Mouse (Mus musculus) thymus, adult 2 months (tissue): ENCODE measurements around the gene Cr1l. TPM values are rescaled to one million over a fixed set of nuclear protein-coding genes. Genes with fewer than 3 reads are reported as not detected.

Experiments used
- DNase-seq: peaks from one replicate; pipeline ENCODE4 v3.0.0; 2021
- H3K27ac ChIP-seq: fragments of 200-500 bp; 2 replicates; pipeline ENCODE4 v1.5.1; 2012; ENCODE audit warnings: low read length, control low read depth; ENCODE audit not compliant: control insufficient read depth, insufficient read depth
- H3K27me3 ChIP-seq: fragments of 200-500 bp; 2 replicates; pipeline ENCODE4 v1.6.1; 2012; ENCODE audit warnings: mild to moderate bottlenecking, low read length, moderate library complexity, mixed read lengths; ENCODE audit not compliant: control insufficient read depth, insufficient read depth
- H3K36me3 ChIP-seq: fragments of 200-500 bp; 2 replicates; pipeline ENCODE4 v1.6.1; 2012; ENCODE audit warnings: mild to moderate bottlenecking, low read length, moderate library complexity; ENCODE audit not compliant: control insufficient read depth, insufficient read depth
- H3K4me1 ChIP-seq: fragments of 200-500 bp; replicated peaks from 2 replicates; pipeline ENCODE4 v1.6.1; 2012; ENCODE audit warnings: low read length; ENCODE audit not compliant: control insufficient read depth, insufficient read depth
- H3K4me3 ChIP-seq: fragments of 200-500 bp; 2 replicates; pipeline ENCODE4 v1.5.1; 2012; ENCODE audit warnings: mild to moderate bottlenecking, low read length, control low read depth, moderate library complexity; ENCODE audit not compliant: control insufficient read depth, insufficient read depth
- CTCF ChIP-seq: fragments of 200-500 bp; IDR thresholded peaks from 2 replicates; pipeline ENCODE4 v1.5.1; 2012; ENCODE audit warnings: mild to moderate bottlenecking, control low read depth, low read length, moderate library complexity, borderline replicate concordance; ENCODE audit not compliant: control insufficient read depth, poor library complexity, insufficient read depth; ENCODE audit errors: extremely low read depth
- POLR2A ChIP-seq: fragments of 200-500 bp; IDR thresholded peaks from 2 replicates; pipeline ENCODE4 v1.6.1; 2012; ENCODE audit warnings: mild to moderate bottlenecking, low read length, control low read depth, moderate library complexity; ENCODE audit not compliant: control insufficient read depth, poor library complexity, insufficient read depth; ENCODE audit errors: extremely low read depth
- WGBS: fragments of 180-500 bp; shearing (Covaris S2); methylation state at CpG from one replicate; pipeline ENCODE4 v1.1.7; 2018; 5-methylcytosine and 5-hydroxymethylcytosine counted together
- polyA plus RNA-seq: library from polyadenylated mRNA; depleted of rRNA; stranded (reverse); fragments of >200 nt; gene quantifications from 2 replicates; pipeline ENCODE4 v1.2.3, GENCODE M21; 2012; rRNA removed

Cr1l gene
- polyA plus RNA-seq, result 54.0 and 66.8 TPM in 2 replicates

GRCm38 (mm10) chr1:195130953-195131674 is at the start of gene Cr1l:
TSS of gene Cr1l (minus strand) at chr1:195131586.
- peak; percentile 91 for DNase-seq
- peak within 1 kb of the TSS; percentile 98 for H3K27ac ChIP-seq
- peak within 1 kb of the TSS; percentile 96 for H3K4me3 ChIP-seq
- WGBS, result under 1% methylated on average over 31 of the region's 31 CpGs
- H3K27me3 ChIP-seq, result no peaks in the 10 kb centered on the region
- H3K4me1 ChIP-seq, result no peaks in the 10 kb centered on the region
- H3K36me3 ChIP-seq, result peaks cover 18% of the 10 kb centered on the region
- TF ChIP-seq POLR2A, result peak; percentile 82
- peak; percentile 72; the same call in 1 of the 2 replicates for TF ChIP-seq CTCF

- H3K36me3 ChIP-seq, result no peaks in the 10 kb centered on the region
- H3K27me3 ChIP-seq, result no peaks in the 10 kb centered on the region
- H3K4me1 ChIP-seq, result peaks cover 4% of the 10 kb centered on the region
- peak; percentile 86 for DNase-seq
- 12% methylated on average over 20 of the region's 20 CpGs for WGBS
- H3K4me3 ChIP-seq, result no peak within 1 kb of the TSS
- no peak for TF ChIP-seq POLR2A
- peak; percentile 63; the same call in 1 of the 2 replicates for TF ChIP-seq CTCF
- no peak within 1 kb of the TSS for H3K27ac ChIP-seq
Measured at GRCm38 (mm10) chr1:195175980-195176931, 44.9 kb upstream of the Cr1l start, which contains the start of gene Cr2. TSS of gene Cr2 (minus strand) at chr1:195176716.

- no peak overlapping the region for H3K27ac ChIP-seq
- no peaks in the 10 kb centered on the region for H3K36me3 ChIP-seq
- H3K4me1 ChIP-seq, result no peaks in the 10 kb centered on the region
- H3K27me3 ChIP-seq, result no peaks in the 10 kb centered on the region
- TF ChIP-seq POLR2A (no peak), CTCF (no peak)
- DNase-seq, result no peak
- no peak overlapping the region for H3K4me3 ChIP-seq
- WGBS, result 89% methylated on average over 9 of the region's 9 CpGs
Measured at GRCm38 (mm10) chr1:195164996-195165755, 33.8 kb upstream of the Cr1l start.

- Histone ChIP-seq H3K27me3 (no peaks in the 10 kb centered on the region), H3K4me3 (no peak overlapping the region), H3K36me3 (peaks cover 12% of the 10 kb centered on the region), H3K4me1 (no peaks in the 10 kb centered on the region), H3K27ac (no peak overlapping the region)
- peak; percentile 3 for DNase-seq
- TF ChIP-seq POLR2A (no peak), CTCF (no peak)
- WGBS, result 43% methylated on average over 3 of the region's 3 CpGs
Measured at GRCm38 (mm10) chr1:195132070-195132469, 684 bp upstream of the Cr1l start.

GRCm38 (mm10) chr1:195131675-195132015 is 259 bp upstream of the Cr1l start:
- H3K27ac ChIP-seq, result no peak overlapping the region
- TF ChIP-seq POLR2A, result no peak
- no peak for TF ChIP-seq CTCF
- no peaks in the 10 kb centered on the region for H3K4me1 ChIP-seq
- H3K36me3 ChIP-seq, result peaks cover 15% of the 10 kb centered on the region
- WGBS, result 11% methylated on average over 4 of the region's 4 CpGs
- no peaks in the 10 kb centered on the region for H3K27me3 ChIP-seq
- DNase-seq, result no peak
- no peak overlapping the region for H3K4me3 ChIP-seq

GRCm38 (mm10) chr1:195130479-195130878 is 907 bp downstream of the Cr1l start:
- Histone ChIP-seq H3K4me1 (no peaks in the 10 kb centered on the region), H3K4me3 (peak overlapping the region; percentile 96), H3K27ac (no peak overlapping the region), H3K36me3 (peaks cover 23% of the 10 kb centered on the region), H3K27me3 (no peaks in the 10 kb centered on the region)
- DNase-seq, result no peak
- WGBS, result 10% methylated on average over 2 of the region's 2 CpGs
- TF ChIP-seq CTCF, result no peak
- no peak for TF ChIP-seq POLR2A
